Mouse (Mus musculus) neutrophil, adult 59 days (primary cell): Measurements from ENCODE around the gene Sult2a7. TPM values are rescaled to one million over a fixed set of nuclear protein-coding genes. Genes with fewer than 3 reads are reported as not detected.

Experiments
- total RNA-seq, 2 experiments: library from RNA; stranded (reverse); gene quantifications; 1 replicate in 1 of 2; 2 replicates in 1 of 2; pipeline ENCODE4 v1.2.4; 2023

The Sult2a7 gene
- total RNA-seq, result not detected

GRCm38 (mm10) chr7:14494130-14494529 lies at the start of gene Sult2a7:
Gene Sult2a7, minus strand, starts transcription at chr7:14494230.

GRCm38 (mm10) chr7:14446534-14446933 lies 47.5 kb downstream of the Sult2a7 start, which contains the start of gene Sult2a8:
Gene Sult2a8, minus strand, starts transcription at chr7:14446769.

Other genes starting within 250 kb of the Sult2a7 start
- not detected for gene Sult2a6, start 239.4 kb downstream of the Sult2a7 start, total RNA-seq
- gene Obox8, start 160.7 kb downstream of the Sult2a7 start, total RNA-seq, result not detected
- gene Sult2a8, start 47.5 kb downstream of the Sult2a7 start, total RNA-seq, result not detected
- not detected for gene Vmn1r90, start 69.3 kb upstream of the Sult2a7 start, total RNA-seq
- not detected for gene Obox7, start 165.3 kb upstream of the Sult2a7 start, total RNA-seq